Mouse (Mus musculus): ENCODE results near the gene Fsd1l. TPM values are rescaled to one million over a fixed set of nuclear protein-coding genes. Genes with fewer than 3 reads are reported as not detected.

Gene Fsd1l
- polyA plus RNA-seq (2015; fragmentation: Nextera tagmentation; extraction: Ambion mirVana) = 5.4 and 6.8 TPM in 2 replicates

DNA sequence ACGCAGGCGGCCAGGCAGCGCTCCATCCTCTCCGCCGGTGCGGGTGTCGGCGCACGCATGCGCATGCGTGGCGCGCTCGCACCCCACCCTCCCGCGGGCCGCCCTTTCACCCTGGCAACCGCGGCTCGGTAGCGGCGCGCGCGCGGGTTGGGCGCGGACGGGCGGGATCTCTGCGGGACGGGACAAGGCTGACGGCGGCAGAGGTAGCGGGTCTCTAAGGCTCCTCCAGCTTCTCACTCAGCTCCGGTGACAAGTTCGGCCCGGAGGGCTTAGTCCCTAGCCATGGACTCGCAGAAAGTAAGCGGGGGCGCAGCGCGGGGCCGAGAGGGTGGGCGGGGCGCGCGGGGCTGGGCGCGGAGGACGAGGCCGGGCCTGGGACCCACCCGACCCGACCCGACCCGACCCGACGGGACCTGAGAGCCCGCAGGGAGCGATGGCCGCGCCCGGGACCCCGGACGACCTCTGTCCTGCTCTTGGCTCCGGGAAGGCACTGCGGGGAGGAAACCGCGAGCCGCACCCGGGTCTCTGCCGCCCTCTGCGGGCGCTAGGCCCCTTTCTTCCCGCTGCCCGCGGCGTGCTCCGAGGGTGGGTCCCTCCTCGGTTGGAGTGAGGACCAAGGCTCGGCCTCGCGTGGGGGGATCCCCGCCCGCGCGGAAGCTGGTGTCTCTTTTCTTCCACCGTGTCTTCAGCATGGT, at the start of gene Fsd1l:
Fsd1l (plus strand) TSS at position 156 of the 695 bp plus-strand sequence.
- under 1% methylated on average over 83 of the region's 88 CpGs for WGBS
- no peaks in the 10 kb centered on the region for H3K9me3 ChIP-seq (ENCODE audit: control insufficient read depth)
- H3K4me1 ChIP-seq (replicated peaks; ENCODE audit: control insufficient read depth, insufficient read depth, low read length) = no peaks in the 10 kb centered on the region
- peak; percentile 89 for ATAC-seq
- peak within 1 kb of the TSS; percentile 60 for H3K27ac ChIP-seq (ENCODE audit: low read depth, low read length)
- H3K36me3 ChIP-seq (ENCODE audit: control insufficient read depth, insufficient read depth) = no peaks in the 10 kb centered on the region
- H3K9ac ChIP-seq (ENCODE audit: low read depth, low read length) = peak within 1 kb of the TSS; percentile 81
- no peaks in the 10 kb centered on the region for H3K27me3 ChIP-seq (replicated peaks; ENCODE audit: control insufficient read depth, insufficient read depth, low read length)
- H3K4me2 ChIP-seq (replicated peaks; ENCODE audit: low read depth) = peak within 1 kb of the TSS; percentile 98
- TF ChIP-seq CTCF (IDR thresholded peaks at IDR 0.05; ENCODE audit: low read depth) = peak; percentile 69
- H3K4me3 ChIP-seq (ENCODE audit: low read depth, low read length) = peak within 1 kb of the TSS; percentile 93

DNA sequence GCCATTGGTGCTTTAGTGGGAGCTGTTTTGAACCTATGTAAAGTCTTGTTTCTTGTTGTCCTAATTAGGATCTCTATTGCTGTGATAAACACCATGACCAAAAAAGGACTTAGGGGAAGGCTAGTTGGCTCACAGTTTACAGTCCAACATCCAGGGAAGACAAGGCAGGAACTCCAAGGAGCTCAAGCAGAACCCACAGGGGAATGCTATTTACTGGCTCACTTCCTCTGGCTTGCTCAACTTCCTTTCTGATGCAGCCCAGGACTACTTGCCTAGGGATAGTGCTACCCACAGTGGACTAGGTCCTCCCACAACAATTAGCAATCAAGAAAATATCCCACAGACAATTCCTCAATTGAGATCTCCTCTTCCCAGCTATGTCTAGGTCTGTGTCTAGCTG, 43.6 kb upstream of the Fsd1l start:
- peaks cover 6% of the 10 kb centered on the region; the same call in 1 of the 2 replicates for H3K4me1 ChIP-seq (replicated peaks; ENCODE audit: control insufficient read depth, insufficient read depth, low read length)
- H3K36me3 ChIP-seq (ENCODE audit: control insufficient read depth, insufficient read depth) = no peaks in the 10 kb centered on the region
- no peaks in the 10 kb centered on the region for H3K27me3 ChIP-seq (replicated peaks; ENCODE audit: control insufficient read depth, insufficient read depth, low read length)
- no peak overlapping the region for H3K4me2 ChIP-seq (replicated peaks; ENCODE audit: low read depth)
- no peak overlapping the region for H3K27ac ChIP-seq (ENCODE audit: low read depth, low read length)
- no peak for ATAC-seq
- H3K4me3 ChIP-seq (ENCODE audit: low read depth, low read length) = no peak overlapping the region
- no peak overlapping the region for H3K9ac ChIP-seq (ENCODE audit: low read depth, low read length)
- no peaks in the 10 kb centered on the region for H3K9me3 ChIP-seq (ENCODE audit: control insufficient read depth)
- TF ChIP-seq CTCF (IDR thresholded peaks at IDR 0.05; ENCODE audit: low read depth) = no peak

DNA sequence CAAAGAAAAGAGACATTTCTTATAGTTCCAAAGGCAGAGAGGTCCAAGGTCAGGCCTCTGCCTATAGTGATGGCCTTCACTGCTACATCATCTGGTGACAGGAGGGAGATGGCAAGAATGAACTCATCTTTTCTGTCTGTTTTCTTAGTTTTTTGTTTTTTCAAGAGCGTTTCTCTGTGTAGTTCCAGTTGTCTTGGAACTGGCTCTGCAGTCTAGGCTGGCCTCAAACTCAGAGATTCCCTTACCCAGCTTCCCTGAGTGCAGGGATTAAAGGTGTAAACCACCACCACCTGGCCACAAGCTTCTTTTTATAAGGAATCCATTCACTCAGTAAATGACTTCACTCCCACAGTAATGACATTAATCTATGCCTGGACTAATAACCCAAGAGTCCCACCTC, 42.3 kb upstream of the Fsd1l start:
- Histone ChIP-seq H3K9ac (ENCODE audit: low read depth, low read length) (no peak overlapping the region), H3K27ac (ENCODE audit: low read depth, low read length) (no peak overlapping the region), H3K9me3 (ENCODE audit: control insufficient read depth) (no peaks in the 10 kb centered on the region), H3K27me3 (replicated peaks; ENCODE audit: control insufficient read depth, insufficient read depth, low read length) (no peaks in the 10 kb centered on the region), H3K4me1 (replicated peaks; ENCODE audit: control insufficient read depth, insufficient read depth, low read length) (peaks cover 6% of the 10 kb centered on the region; the same call in 1 of the 2 replicates), H3K4me2 (replicated peaks; ENCODE audit: low read depth) (no peak overlapping the region), H3K36me3 (ENCODE audit: control insufficient read depth, insufficient read depth) (no peaks in the 10 kb centered on the region), H3K4me3 (ENCODE audit: low read depth, low read length) (no peak overlapping the region)
- TF ChIP-seq CTCF (IDR thresholded peaks at IDR 0.05; ENCODE audit: low read depth) = no peak
- 84% methylated on average over 1 of the region's 1 CpGs for WGBS
- ATAC-seq = no peak

DNA sequence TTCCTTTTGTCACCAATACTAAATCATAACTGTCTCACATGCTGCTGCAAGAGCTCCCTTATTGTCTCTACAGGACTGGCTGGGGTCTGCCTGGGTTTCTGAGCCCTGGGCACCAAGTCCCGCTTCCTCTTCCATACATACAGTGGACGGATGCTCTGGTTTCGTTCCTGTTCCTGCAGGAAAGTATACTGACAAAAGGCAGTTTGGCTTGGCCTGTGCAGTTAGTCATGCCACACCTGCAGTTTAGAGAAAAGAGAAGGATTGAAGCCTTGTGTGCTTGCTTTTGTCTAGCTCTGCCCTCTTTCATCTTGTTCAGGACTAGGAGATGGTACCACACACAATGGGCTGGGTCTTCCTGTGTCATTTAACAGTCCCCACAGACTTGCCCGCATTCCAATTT, 41.8 kb upstream of the Fsd1l start:
- no peak for TF ChIP-seq CTCF (IDR thresholded peaks at IDR 0.05; ENCODE audit: low read depth)
- no peak overlapping the region for H3K27ac ChIP-seq (ENCODE audit: low read depth, low read length)
- no peak for ATAC-seq
- peaks cover 6% of the 10 kb centered on the region; the same call in 1 of the 2 replicates for H3K4me1 ChIP-seq (replicated peaks; ENCODE audit: control insufficient read depth, insufficient read depth, low read length)
- no peak overlapping the region for H3K9ac ChIP-seq (ENCODE audit: low read depth, low read length)
- H3K4me2 ChIP-seq (replicated peaks; ENCODE audit: low read depth) = no peak overlapping the region
- no peak overlapping the region for H3K4me3 ChIP-seq (ENCODE audit: low read depth, low read length)
- H3K9me3 ChIP-seq (ENCODE audit: control insufficient read depth) = no peaks in the 10 kb centered on the region
- WGBS = 85% methylated on average over 4 of the region's 4 CpGs
- no peaks in the 10 kb centered on the region for H3K27me3 ChIP-seq (replicated peaks; ENCODE audit: control insufficient read depth, insufficient read depth, low read length)
- no peaks in the 10 kb centered on the region for H3K36me3 ChIP-seq (ENCODE audit: control insufficient read depth, insufficient read depth)

DNA sequence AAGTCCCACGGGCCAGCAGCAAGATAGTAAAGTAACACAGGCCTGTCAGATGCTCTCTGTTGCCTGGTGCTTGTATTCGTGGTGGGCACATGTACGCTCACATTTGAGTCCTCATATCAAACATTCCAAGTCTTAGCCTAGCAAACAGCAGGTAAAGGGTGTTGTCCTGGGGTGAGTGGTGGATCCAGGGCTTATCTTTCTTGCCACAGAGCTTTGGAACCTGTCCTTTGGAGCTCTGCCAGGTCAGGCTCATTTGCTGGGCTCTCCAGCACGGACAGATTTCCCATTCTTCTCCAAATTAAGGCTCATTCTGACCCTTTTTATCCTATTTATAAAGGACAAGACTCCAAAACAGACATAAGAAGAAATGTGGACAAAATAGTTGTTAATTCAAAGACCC, 41.1 kb upstream of the Fsd1l start:
- TF ChIP-seq CTCF (IDR thresholded peaks at IDR 0.05; ENCODE audit: low read depth) = no peak
- no peak for ATAC-seq
- Histone ChIP-seq H3K36me3 (ENCODE audit: control insufficient read depth, insufficient read depth) (no peaks in the 10 kb centered on the region), H3K9ac (ENCODE audit: low read depth, low read length) (no peak overlapping the region), H3K9me3 (ENCODE audit: control insufficient read depth) (no peaks in the 10 kb centered on the region), H3K27ac (ENCODE audit: low read depth, low read length) (no peak overlapping the region), H3K4me1 (replicated peaks; ENCODE audit: control insufficient read depth, insufficient read depth, low read length) (peaks cover 6% of the 10 kb centered on the region), H3K27me3 (replicated peaks; ENCODE audit: control insufficient read depth, insufficient read depth, low read length) (no peaks in the 10 kb centered on the region), H3K4me3 (ENCODE audit: low read depth, low read length) (no peak overlapping the region), H3K4me2 (replicated peaks; ENCODE audit: low read depth) (no peak overlapping the region)
- 28% methylated on average over 4 of the region's 4 CpGs for WGBS

DNA sequence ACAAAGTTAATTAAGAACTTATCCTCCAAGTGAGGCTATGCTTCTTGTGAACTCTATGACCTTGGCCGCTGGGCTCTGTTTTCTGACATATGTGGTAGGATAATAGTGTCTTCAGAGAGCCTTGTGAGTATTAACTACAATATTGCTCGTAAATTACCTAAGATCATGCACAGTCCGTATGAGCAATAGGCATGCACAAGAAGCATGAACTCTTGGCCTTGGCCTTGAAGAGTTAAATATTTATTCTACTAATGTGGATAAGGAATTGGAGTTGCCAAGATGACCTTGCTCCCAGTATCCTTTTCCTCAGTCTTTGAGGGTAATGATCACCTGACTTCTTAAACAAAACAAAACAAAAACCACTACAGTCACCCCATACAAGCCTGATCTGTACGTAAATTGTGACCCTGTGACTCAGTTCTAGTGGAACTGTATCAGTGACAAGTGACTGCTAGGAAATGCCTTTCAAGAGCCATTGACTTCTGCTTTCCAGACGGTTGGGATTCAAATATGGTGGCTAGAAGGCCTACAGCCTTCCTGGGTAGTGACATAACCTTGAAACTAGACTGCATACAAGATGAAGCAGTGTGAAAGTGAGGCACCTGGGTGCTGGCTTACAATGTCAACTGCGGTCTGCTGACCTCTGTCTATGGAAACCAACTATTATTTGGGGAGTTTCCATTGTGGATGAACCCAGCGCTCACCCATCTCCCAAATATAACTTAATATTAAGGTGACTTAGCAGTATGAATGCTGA, 40.4 kb upstream of the Fsd1l start:
- no peak overlapping the region for H3K27ac ChIP-seq (ENCODE audit: low read depth, low read length)
- ATAC-seq = no peak
- H3K9ac ChIP-seq (ENCODE audit: low read depth, low read length) = no peak overlapping the region
- no peak for TF ChIP-seq CTCF (IDR thresholded peaks at IDR 0.05; ENCODE audit: low read depth)
- H3K9me3 ChIP-seq (ENCODE audit: control insufficient read depth) = no peaks in the 10 kb centered on the region
- H3K4me1 ChIP-seq (replicated peaks; ENCODE audit: control insufficient read depth, insufficient read depth, low read length) = peaks cover 6% of the 10 kb centered on the region
- 62% methylated on average over 7 of the region's 7 CpGs for WGBS
- H3K36me3 ChIP-seq (ENCODE audit: control insufficient read depth, insufficient read depth) = no peaks in the 10 kb centered on the region
- H3K4me3 ChIP-seq (ENCODE audit: low read depth, low read length) = no peak overlapping the region
- H3K27me3 ChIP-seq (replicated peaks; ENCODE audit: control insufficient read depth, insufficient read depth, low read length) = no peaks in the 10 kb centered on the region
- no peak overlapping the region for H3K4me2 ChIP-seq (replicated peaks; ENCODE audit: low read depth)

All from intestine, postnatal 0 days (tissue).